Mouse (Mus musculus) testis, adult 2 months (tissue): ENCODE measurements around the gene Tmem184b. TPM values are rescaled to one million over a fixed set of nuclear protein-coding genes. Genes with fewer than 3 reads are reported as not detected.

Source experiments
- H3K27ac ChIP-seq: fragments of 200-500 bp; 2 replicates; pipeline ENCODE4 v1.5.1; 2012; ENCODE audit warnings: low read depth, low read length; ENCODE audit not compliant: control insufficient read depth, insufficient read depth
- H3K27me3 ChIP-seq: fragments of 200-500 bp; 2 replicates; pipeline ENCODE4 v1.6.1; 2012; ENCODE audit warnings: mild to moderate bottlenecking, low read length, moderate library complexity; ENCODE audit not compliant: control insufficient read depth, insufficient read depth
- H3K36me3 ChIP-seq: fragments of 200-500 bp; 2 replicates; pipeline ENCODE4 v1.6.1; 2012; ENCODE audit warnings: mild to moderate bottlenecking, low read length; ENCODE audit not compliant: control insufficient read depth, insufficient read depth
- H3K4me1 ChIP-seq: fragments of 200-500 bp; 2 replicates; pipeline ENCODE4 v1.6.1; 2012; ENCODE audit warnings: low read length; ENCODE audit not compliant: control insufficient read depth, insufficient read depth
- H3K4me3 ChIP-seq: fragments of 200-500 bp; 2 replicates; pipeline ENCODE4 v1.5.1; 2012; ENCODE audit warnings: low read depth, mild to moderate bottlenecking, low read length, moderate library complexity, mixed read lengths; ENCODE audit not compliant: control insufficient read depth
- CTCF ChIP-seq: fragments of 200-500 bp; IDR thresholded peaks from 2 replicates; pipeline ENCODE4 v1.5.1; 2012; ENCODE audit warnings: low read depth, mild to moderate bottlenecking, inconsistent platforms, low read length, moderate library complexity; ENCODE audit not compliant: control insufficient read depth, insufficient read depth, insufficient replicate concordance
- POLR2A ChIP-seq: fragments of 200-500 bp; IDR thresholded peaks from 2 replicates; pipeline ENCODE4 v1.6.1; 2012; ENCODE audit warnings: low read depth, mild to moderate bottlenecking, inconsistent platforms, low read length, moderate library complexity; ENCODE audit not compliant: control insufficient read depth
- polyA plus RNA-seq: library from polyadenylated mRNA; depleted of rRNA; stranded (reverse); fragments of >200 nt; gene quantifications from 2 replicates; pipeline ENCODE4 v1.2.3, GENCODE M21; 2012

The Tmem184b gene
- polyA plus RNA-seq, 1 experiment: 11.8 TPM

GRCm38 (mm10) chr15:79330521-79330920, 72.8 kb downstream of the Tmem184b start:
- H3K27me3 ChIP-seq: no peaks in the 10 kb centered on the region
- peaks cover 12% of the 10 kb centered on the region for H3K4me1 ChIP-seq
- TF ChIP-seq CTCF: no peak
- TF ChIP-seq POLR2A: no peak
- no peaks in the 10 kb centered on the region for H3K36me3 ChIP-seq
- H3K4me3 ChIP-seq: peak overlapping the region; percentile 2; the same call in 1 of the 2 replicates
- H3K27ac ChIP-seq: no peak overlapping the region

- peak overlapping the region; percentile 23; the same call in 1 of the 2 replicates for H3K4me3 ChIP-seq
Observed at GRCm38 (mm10) chr15:79329979-79330363, 73.4 kb downstream of the Tmem184b start.

GRCm38 (mm10) chr15:79329346-79329978, 73.9 kb downstream of the Tmem184b start:
- Histone ChIP-seq H3K4me3 (peak overlapping the region; percentile 26; the same call in 1 of the 2 replicates), H3K36me3 (no peaks in the 10 kb centered on the region), H3K27ac (no peak overlapping the region), H3K27me3 (no peaks in the 10 kb centered on the region), H3K4me1 (peaks cover 19% of the 10 kb centered on the region)
- no peak for TF ChIP-seq POLR2A
- no peak for TF ChIP-seq CTCF

More at GRCm38 (mm10) chr15:79329979-79330363, 73.4 kb downstream of the Tmem184b start:
- H3K36me3 ChIP-seq: no peaks in the 10 kb centered on the region
- TF ChIP-seq POLR2A (no peak), CTCF (no peak)
- H3K4me1 ChIP-seq: peaks cover 16% of the 10 kb centered on the region
- no peak overlapping the region for H3K27ac ChIP-seq
- no peaks in the 10 kb centered on the region for H3K27me3 ChIP-seq

DNA sequence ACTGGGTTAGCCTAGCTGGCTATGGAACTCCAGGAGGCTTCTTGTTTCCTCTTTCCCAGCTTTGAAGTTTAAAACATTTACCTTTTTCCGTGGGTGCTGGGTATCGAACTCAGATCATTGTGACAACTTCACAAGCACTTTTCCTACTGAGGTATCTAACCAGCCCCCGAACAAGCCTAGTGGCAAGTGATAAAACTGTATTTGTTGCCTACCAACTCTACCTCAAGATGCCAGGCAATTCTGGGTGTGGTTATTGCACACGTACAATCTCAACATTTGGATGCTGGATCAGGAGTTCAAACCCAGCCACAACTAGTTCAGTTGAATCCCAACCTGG, 74.5 kb downstream of the Tmem184b start:
- H3K27ac ChIP-seq: peak overlapping the region; percentile 41; the same call in 1 of the 2 replicates

GRCm38 (mm10) chr15:79328058-79328938, 75.1 kb downstream of the Tmem184b start, which contains the start of gene Pla2g6:
Gene Pla2g6, minus strand, starts transcription at chr15:79328390.
- H3K27me3 ChIP-seq: no peaks in the 10 kb centered on the region
- no peaks in the 10 kb centered on the region for H3K36me3 ChIP-seq
- peaks cover 23% of the 10 kb centered on the region for H3K4me1 ChIP-seq
- peak within 1 kb of the TSS; percentile 90 for H3K27ac ChIP-seq
- TF ChIP-seq CTCF: no peak
- TF ChIP-seq POLR2A: peak; percentile 78
- peak within 1 kb of the TSS; percentile 92 for H3K4me3 ChIP-seq

More for the DNA sequence above, 74.5 kb downstream of the Tmem184b start:
- Histone ChIP-seq H3K4me1 (peaks cover 23% of the 10 kb centered on the region), H3K36me3 (no peaks in the 10 kb centered on the region), H3K27me3 (no peaks in the 10 kb centered on the region), H3K4me3 (peak overlapping the region; percentile 92)
- no peak for TF ChIP-seq CTCF
- no peak for TF ChIP-seq POLR2A

GRCm38 (mm10) chr15:79326971-79327961, 76.1 kb downstream of the Tmem184b start:
- Histone ChIP-seq H3K27ac (peak overlapping the region; percentile 90), H3K4me3 (peak overlapping the region; percentile 92), H3K36me3 (no peaks in the 10 kb centered on the region), H3K4me1 (peaks cover 23% of the 10 kb centered on the region), H3K27me3 (no peaks in the 10 kb centered on the region)
- TF ChIP-seq POLR2A (no peak; the same call in 1 of the 2 replicates), CTCF (no peak)
